Mouse (Mus musculus): ENCODE measurements around the gene Avl9. TPM values are rescaled to one million over a fixed set of nuclear protein-coding genes. Genes with fewer than 3 reads are reported as not detected.

Avl9 gene
- 4.2 and 5.8 TPM in 2 replicates for polyA plus RNA-seq (2021; fragmentation: Nextera tagmentation)
- long read RNA-seq, experiment 1, full-length matches to known transcripts: 1 of 15 reads
- long read RNA-seq, experiment 1, partial matches to known transcripts: 2 of 15 reads
- long read RNA-seq, experiment 1, other reads (novel, unspliced or antisense): 12 of 15 reads
- long read RNA-seq, experiment 2, full-length matches to known transcripts: 33 of 57 reads
- long read RNA-seq, experiment 2, partial matches to known transcripts: 22 of 57 reads
- long read RNA-seq, experiment 2, other reads (novel, unspliced or antisense): 2 of 57 reads

DNA sequence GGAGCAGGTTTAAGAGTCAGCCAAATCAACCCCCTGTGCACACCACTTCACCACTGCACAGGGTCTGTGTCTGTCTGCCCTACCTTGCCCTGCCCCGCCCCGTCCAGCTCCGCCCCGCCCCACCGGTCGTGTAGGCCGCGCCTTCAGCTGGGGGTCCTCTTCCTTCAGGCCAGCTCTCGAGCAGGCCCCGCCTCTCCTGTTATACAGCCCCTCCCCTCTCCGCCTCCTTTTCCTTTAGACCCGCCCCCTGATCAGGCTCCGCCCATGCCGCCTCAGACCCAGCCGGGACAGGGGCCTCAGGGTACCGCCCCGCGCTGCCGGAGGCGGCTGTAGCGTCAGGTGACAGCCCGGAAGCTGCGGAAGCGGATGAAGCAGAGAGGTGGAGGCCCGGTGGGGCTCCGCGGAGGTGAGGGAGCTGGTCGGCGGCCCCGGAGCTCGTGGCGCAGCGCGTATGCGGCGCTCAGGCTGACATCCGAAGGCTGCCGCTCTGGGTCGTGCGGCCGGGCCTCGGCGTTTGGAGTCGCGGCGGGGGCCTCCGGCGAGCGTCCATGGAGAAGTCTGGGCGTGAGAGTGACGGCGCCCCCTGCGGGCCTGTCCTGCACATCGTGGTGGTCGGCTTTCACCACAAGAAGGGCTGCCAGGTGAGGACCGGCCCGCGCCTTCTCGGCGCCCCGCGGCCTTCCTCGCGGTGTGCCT lies at the start of gene Avl9:
Avl9 (plus strand) TSS at position 326 of the 696 bp plus-strand sequence.

DNA sequence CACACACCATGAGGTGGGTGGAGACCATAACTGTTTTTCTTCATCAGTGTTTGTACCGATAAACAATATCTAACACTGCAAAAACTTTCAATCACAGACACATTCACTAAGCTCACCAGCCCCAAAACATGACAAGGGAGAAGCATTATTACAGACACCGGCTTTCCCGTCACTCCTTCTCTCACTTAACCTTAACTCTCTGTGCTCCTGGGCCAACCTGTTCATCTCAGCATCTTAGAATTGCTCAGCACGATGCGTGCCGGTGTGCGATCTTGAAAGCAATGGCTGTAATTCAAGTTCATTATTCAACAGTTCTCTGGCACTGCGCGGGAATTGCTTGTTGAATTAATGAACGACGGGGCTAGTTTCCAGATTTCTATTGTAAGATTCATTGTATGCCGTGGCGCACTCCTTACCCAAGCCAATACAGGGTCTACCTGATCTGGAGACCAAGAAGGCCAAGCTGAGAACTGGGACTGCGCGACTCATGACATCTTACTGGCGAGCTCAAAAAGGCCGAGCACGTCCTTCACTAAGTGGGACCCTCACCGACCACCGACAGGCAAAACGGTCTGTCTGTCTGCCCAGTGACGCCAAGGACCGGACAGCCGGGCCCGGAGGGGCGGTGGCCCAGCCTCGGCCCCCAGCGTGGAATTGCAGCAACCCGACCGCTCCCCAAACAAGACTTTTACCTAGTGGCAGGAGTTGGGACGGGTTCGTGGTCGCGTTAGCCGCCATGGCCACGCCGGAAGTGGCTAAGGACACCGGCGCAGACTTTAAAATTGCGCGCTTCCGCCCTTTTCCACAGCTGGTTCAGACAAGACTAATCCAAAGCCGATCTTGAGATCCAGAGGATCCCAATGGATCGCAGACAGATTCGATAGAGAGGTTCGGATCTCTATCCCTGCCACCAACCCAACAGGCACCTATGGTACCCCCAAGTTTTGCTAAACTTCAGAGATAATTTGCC lies 10.5 kb upstream of the Avl9 start, which contains the start of gene Lsm5:
Lsm5 (minus strand) TSS at position 780 of the 970 bp plus-strand sequence.

DNA sequence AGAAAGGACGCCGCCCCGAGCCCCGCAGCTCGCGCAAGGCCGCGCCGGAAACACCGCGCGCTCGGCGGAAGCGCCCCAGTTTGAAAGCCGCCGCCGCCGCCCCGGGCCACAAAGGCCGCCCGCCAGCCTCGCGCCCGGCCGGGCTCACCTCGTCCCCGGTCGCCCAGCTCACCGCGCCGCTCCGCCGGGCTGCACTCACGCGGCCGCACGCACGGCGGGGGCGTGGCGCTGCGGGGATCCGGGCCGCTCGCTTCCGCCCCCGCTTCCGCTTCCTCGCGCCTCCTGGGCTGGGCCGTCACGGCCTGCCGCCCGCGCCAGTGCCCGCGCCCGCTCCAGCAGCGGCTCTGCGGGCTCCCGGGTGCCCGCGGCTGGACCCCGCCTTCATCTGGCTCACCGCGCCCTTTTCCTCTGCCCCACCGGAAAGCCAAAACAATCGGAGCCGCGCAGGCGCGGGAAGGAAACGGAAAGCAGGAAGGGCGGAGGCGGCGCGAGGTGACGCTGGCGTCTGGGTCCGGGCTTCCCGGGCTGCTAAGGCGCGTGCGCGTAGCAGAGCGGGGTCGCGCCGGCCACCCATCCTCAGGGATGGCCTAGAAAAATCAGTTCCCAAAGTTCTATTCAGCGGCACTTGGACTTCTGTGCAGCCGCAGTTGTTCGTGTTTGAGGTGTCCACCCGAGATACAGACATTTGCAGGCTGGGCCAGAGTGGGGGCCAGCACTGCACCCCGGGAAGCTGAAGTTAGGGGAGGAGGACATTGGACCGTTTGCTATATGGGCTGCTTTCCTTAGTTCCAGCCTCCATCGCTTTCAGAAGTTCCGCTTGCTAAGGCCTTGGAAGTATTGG lies 82.8 kb downstream of the Avl9 start, which contains the start of gene Kbtbd2:
Kbtbd2 (minus strand) TSS at position 503 of the 841 bp plus-strand sequence.

Other genes starting within 250 kb of the Avl9 start
- 1.4 TPM in 2 replicates for gene Pde1c, start 145.8 kb upstream of the Avl9 start, polyA plus RNA-seq (2021; fragmentation: Nextera tagmentation)
- 27.1 and 33.9 TPM in 2 replicates for gene Lsm5, start 10.2 kb upstream of the Avl9 start, polyA plus RNA-seq (2021; fragmentation: Nextera tagmentation)
- 17.2 and 22.6 TPM in 2 replicates for gene Kbtbd2, start 82.9 kb downstream of the Avl9 start, polyA plus RNA-seq (2021; fragmentation: Nextera tagmentation)
- gene Fkbp9, start 117.2 kb downstream of the Avl9 start, polyA plus RNA-seq (2021; fragmentation: Nextera tagmentation): 25.1 and 37.5 TPM in 2 replicates
- gene Nt5c3, start 209.0 kb downstream of the Avl9 start, polyA plus RNA-seq (2021; fragmentation: Nextera tagmentation): 93.8 and 101 TPM in 2 replicates
- 0.13 and 0.38 TPM in 2 replicates for gene Vmn1r4, start 209.1 kb downstream of the Avl9 start, polyA plus RNA-seq (2021; fragmentation: Nextera tagmentation)

All from layer of hippocampus, adult 6 months (tissue).